ENCODE assay signal across 9 mouse cellular contexts in the genomic region with DNA sequence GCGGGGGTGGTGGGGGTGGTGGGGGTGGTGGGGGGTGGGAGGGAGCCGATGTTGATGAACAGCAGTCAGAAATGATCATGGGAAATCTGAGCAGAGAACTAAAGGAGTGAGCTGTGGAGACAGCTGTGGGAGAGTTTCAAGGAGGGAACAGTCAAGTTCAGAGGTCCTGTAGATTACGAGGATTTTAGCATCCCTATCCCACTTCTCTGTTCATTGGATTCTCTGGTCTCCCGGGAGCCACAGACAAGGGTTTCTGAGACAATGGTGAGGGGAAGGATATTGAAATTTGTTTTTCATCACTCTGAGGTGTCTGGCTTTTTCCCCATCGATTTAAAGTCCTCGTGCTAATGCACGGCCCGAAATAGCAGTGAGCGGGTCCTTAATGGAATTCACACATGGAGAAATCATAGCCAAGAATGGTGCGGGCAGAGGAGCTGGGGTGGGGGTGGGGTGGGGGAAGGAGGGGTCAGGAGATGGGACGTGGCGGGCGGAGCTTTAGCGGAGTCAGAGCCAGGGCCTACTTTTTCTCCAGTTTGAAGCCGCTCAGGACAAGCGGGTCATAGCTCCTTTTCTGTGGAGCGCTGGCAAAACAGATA. TPM values are rescaled to one million over a fixed set of nuclear protein-coding genes. Genes with fewer than 3 reads are reported as not detected.
DNase-seq lines count a peak whose midpoint lies in the region; ATAC-seq lines count a peak whose summit lies in the region.
"Had no signal": no experiment of that assay in that cellular context is flagged by ENCODE, and none has a peak within 500 bp of the region (broad histone marks: within the 10 kb centered on the region; RNA-seq: fewer than 3 reads in every experiment).

No protein-coding gene starts in this region.

- H3K36me3 ChIP-seq in embryonic facial prominence, embryonic 15.5 days = 0 out of 2 replicates have a peak, but pooled peaks cover 8% of the 10 kb centered on the region
- no peaks in the 10 kb centered on the region for H3K36me3 ChIP-seq in intestine, embryonic 16.5 days (ENCODE audit: control insufficient read depth, insufficient read depth, low read length)
- peaks cover 11% of the 10 kb centered on the region; the same call in 1 of the 2 replicates for H3K36me3 ChIP-seq in stomach, embryonic 14.5 days (ENCODE audit: control insufficient read depth, insufficient read depth, low read length)
- H3K36me3 ChIP-seq: liver, embryonic 15.5 days had no signal

- WGBS in embryonic facial prominence, embryonic 15.5 days = 25% methylated on average over 17 of the region's 17 CpGs
- 40% methylated on average over 17 of the region's 17 CpGs for WGBS in intestine, embryonic 16.5 days
- 36% methylated on average over 17 of the region's 17 CpGs for WGBS in stomach, embryonic 14.5 days

- H3K4me2 ChIP-seq in embryonic facial prominence, embryonic 15.5 days (replicated peaks) = 0 out of 2 replicates have a peak overlapping the region, but pooled peaks have one; percentile 17
- H3K4me2 ChIP-seq in intestine, embryonic 16.5 days (ENCODE audit: low read depth, low read length) = 0 out of 2 replicates have a peak overlapping the region, but pooled peaks have one; percentile 6
- H3K4me2 ChIP-seq in stomach, embryonic 14.5 days (replicated peaks; ENCODE audit: low read depth, low read length) = no peak overlapping the region
- H3K4me2 ChIP-seq: liver, embryonic 15.5 days had no signal

- peak; percentile 22; the same call in 1 of the 2 replicates for ATAC-seq in embryonic facial prominence, embryonic 15.5 days (ENCODE audit: insufficient number of reproducible peaks, low FRiP score, low TSS enrichment, low read depth)
- peak; percentile 34 for ATAC-seq in intestine, embryonic 16.5 days
- ATAC-seq in stomach, embryonic 14.5 days (ENCODE audit: insufficient number of reproducible peaks, insufficient read depth, low FRiP score, low read depth) = peak; percentile 20; the same call in 1 of the 2 replicates

- no peaks in the 10 kb centered on the region for H3K9me3 ChIP-seq in embryonic facial prominence, embryonic 15.5 days (replicated peaks)
- no peaks in the 10 kb centered on the region for H3K9me3 ChIP-seq in intestine, embryonic 16.5 days (ENCODE audit: control insufficient read depth, low read length)
- H3K9me3 ChIP-seq in stomach, embryonic 14.5 days (ENCODE audit: control insufficient read depth, low read depth, low read length) = no peaks in the 10 kb centered on the region
- H3K9me3 ChIP-seq: liver, embryonic 15.5 days had no signal

- H3K4me1 ChIP-seq in embryonic facial prominence, embryonic 15.5 days = peaks cover 62% of the 10 kb centered on the region
- H3K4me1 ChIP-seq in intestine, embryonic 16.5 days (ENCODE audit: control insufficient read depth, insufficient read depth, low read length) = peaks cover 35% of the 10 kb centered on the region
- H3K4me1 ChIP-seq in stomach, embryonic 14.5 days (ENCODE audit: control insufficient read depth, insufficient read depth, low read length) = peaks cover 49% of the 10 kb centered on the region

- no peaks in the 10 kb centered on the region for H3K27me3 ChIP-seq in embryonic facial prominence, embryonic 15.5 days
- no peaks in the 10 kb centered on the region for H3K27me3 ChIP-seq in intestine, embryonic 16.5 days (replicated peaks; ENCODE audit: control insufficient read depth, insufficient read depth, low read length)
- H3K27me3 ChIP-seq in stomach, embryonic 14.5 days (ENCODE audit: control insufficient read depth, insufficient read depth, low read length) = no peaks in the 10 kb centered on the region

- H3K9ac ChIP-seq in embryonic facial prominence, embryonic 15.5 days = no peak overlapping the region
- peak overlapping the region; percentile 56 for H3K9ac ChIP-seq in intestine, embryonic 16.5 days (ENCODE audit: low read depth, low read length)
- no peak overlapping the region for H3K9ac ChIP-seq in stomach, embryonic 14.5 days (replicated peaks; ENCODE audit: low read depth, low read length)
- H3K9ac ChIP-seq: liver, embryonic 15.5 days had no signal

- H3K4me3 ChIP-seq in embryonic facial prominence, embryonic 15.5 days (replicated peaks) = no peak overlapping the region
- H3K4me3 ChIP-seq in intestine, embryonic 16.5 days (ENCODE audit: low read length) = no peak overlapping the region
- H3K4me3 ChIP-seq in stomach, embryonic 14.5 days (ENCODE audit: low read depth, low read length) = no peak overlapping the region
- H3K4me3 ChIP-seq: liver, embryonic 15.5 days had no signal

- peak; percentile 53 for DNase-seq in lung, postnatal 10 days
- DNase-seq in lung, postnatal 36 days = no peak
- no peak for DNase-seq in right cerebral cortex, postnatal 36 days (ENCODE audit: low spot score in 2 of 2)
- DNase-seq in thymus, postnatal 25 days = no peak
- DNase-seq in layer of hippocampus, adult 18-20 months (ENCODE audit: low spot score in 2 of 2) = no peak

- H3K27ac ChIP-seq in embryonic facial prominence, embryonic 15.5 days (replicated peaks) = peak overlapping the region; percentile 81
- peak overlapping the region; percentile 92 for H3K27ac ChIP-seq in intestine, embryonic 16.5 days (ENCODE audit: low read length)
- peak overlapping the region; percentile 95 for H3K27ac ChIP-seq in stomach, embryonic 14.5 days (ENCODE audit: low read length)

RNA-seq across cellular contexts. Expression of gene Adam19, which starts 13.7 kb away (rescaled TPM):
- polyA plus RNA-seq in embryonic facial prominence, embryonic 15.5 days (2015; fragmentation: Nextera tagmentation; extraction: Ambion mirVana) = 13.4 and 14.1 TPM in 2 replicates
- 12.0 and 12.7 TPM in 2 replicates for polyA plus RNA-seq in intestine, embryonic 16.5 days (2015; fragmentation: Nextera tagmentation; extraction: Ambion mirVana)
- 23.6 and 26.8 TPM in 2 replicates for polyA plus RNA-seq in stomach, embryonic 14.5 days (2014; fragmentation: Nextera tagmentation; extraction: Ambion mirVana)
- total RNA-seq in layer of hippocampus, adult 18-20 months (2021) = 10 to 100 TPM; 10.5 to 10.9 TPM

RNA-seq across cellular contexts. Expression of gene Gm12166, which starts 17.4 kb away (rescaled TPM):
- 3.9 and 7.7 TPM in 2 replicates for polyA plus RNA-seq in embryonic facial prominence, embryonic 15.5 days (2015; fragmentation: Nextera tagmentation; extraction: Ambion mirVana)
- polyA plus RNA-seq in intestine, embryonic 16.5 days (2015; fragmentation: Nextera tagmentation; extraction: Ambion mirVana) = 5.5 and 5.8 TPM in 2 replicates
- polyA plus RNA-seq in stomach, embryonic 14.5 days (2014; fragmentation: Nextera tagmentation; extraction: Ambion mirVana) = 3.5 and 5.6 TPM in 2 replicates
- 1 to 10 TPM; 1.1 to 3.2 TPM for total RNA-seq in layer of hippocampus, adult 18-20 months (2021)
